Mouse (Mus musculus) layer of hippocampus, postnatal 14 days (tissue): ENCODE data around the gene Trip12. TPM values are rescaled to one million over a fixed set of nuclear protein-coding genes. Genes with fewer than 3 reads are reported as not detected.

Source experiments
- DNase-seq, 2 experiments: peaks; one replicate each; pipeline ENCODE4 v3.0.0; 2021 to 2022; ENCODE audit warnings: low spot score in 2 of 2, mixed read lengths in 1 of 2
- total RNA-seq, 2 experiments: library from RNA; stranded (reverse); gene quantifications; 2 replicates each; pipeline ENCODE4 v1.2.3; 2021

Gene Trip12
- total RNA-seq, 2 experiments from 2014 or later = 193 to 208 TPM

DNA sequence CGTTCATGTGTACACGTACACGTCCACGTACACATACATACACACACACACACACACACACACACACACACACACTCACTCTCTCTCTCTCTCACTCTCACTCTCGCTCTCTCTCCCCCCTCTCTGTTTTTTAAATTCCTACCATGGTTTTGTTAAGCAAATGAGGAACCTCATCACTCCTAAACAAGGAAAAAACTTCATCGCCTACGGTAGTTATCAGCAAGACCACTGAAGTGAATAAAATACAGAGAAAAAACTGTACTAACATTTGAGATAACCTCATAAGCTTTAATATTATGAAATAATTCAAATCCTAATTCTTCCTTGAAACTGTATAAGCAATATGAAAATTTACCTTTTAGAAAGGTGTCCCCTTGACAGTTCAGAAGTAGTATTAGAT, 45.0 kb downstream of the Trip12 start:
- DNase-seq = no peak

DNA sequence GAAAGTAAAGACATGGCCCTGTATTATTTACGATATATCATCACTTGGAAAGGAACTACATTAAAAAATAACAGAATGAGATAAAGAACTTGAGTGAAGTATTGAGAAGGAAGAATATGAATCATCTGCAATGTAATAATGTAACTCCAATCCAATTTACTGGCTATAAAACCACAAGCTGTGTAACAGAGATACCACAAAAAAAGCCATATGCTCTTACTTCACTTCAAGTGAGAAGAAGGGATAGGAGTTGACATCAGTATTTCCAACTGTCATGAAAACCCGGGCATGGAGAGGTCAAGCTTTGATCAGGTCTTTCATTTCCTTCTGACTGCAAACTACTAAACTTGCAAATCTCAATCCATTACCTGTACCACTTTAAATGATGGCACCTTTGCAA, 48.9 kb downstream of the Trip12 start:
- no peak for DNase-seq

DNA sequence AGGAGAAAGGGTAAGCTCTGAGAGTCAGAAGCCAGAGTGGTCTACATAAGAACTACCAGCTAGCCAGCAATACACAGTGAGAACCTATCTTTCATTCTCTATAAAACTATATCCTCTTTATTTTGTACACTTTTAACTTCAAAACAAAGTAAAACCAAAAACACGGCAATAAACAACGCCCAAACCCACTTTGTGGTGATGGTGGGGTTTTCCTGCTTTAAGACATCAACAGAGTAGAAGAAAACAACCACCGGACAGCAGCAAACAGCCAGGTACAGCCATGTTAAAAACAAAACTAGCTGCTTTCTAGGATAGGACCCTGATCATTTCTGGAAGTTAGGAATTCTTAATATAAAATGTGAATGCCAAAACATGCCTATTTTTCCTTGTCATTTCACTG, 59.7 kb downstream of the Trip12 start:
- no peak for DNase-seq

DNA sequence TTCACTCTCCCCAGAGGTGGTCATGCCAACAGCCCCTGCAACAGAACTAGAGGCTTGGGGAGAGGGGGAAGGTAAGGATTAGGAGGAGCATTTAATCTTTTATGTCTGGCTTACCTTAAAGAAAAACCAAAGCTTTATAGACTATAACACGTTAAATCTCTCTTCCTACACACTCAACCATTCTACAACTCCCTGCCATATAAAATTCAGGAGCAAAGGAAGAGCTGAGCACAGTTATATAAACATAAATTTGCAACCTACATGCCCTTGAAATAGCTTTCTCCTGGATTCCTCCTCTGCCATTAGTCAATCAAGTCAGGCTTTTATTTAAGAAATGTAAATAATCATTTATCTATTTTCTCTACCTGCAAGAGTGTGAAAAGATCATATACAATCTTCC, 62.9 kb downstream of the Trip12 start:
- no peak for DNase-seq

DNA sequence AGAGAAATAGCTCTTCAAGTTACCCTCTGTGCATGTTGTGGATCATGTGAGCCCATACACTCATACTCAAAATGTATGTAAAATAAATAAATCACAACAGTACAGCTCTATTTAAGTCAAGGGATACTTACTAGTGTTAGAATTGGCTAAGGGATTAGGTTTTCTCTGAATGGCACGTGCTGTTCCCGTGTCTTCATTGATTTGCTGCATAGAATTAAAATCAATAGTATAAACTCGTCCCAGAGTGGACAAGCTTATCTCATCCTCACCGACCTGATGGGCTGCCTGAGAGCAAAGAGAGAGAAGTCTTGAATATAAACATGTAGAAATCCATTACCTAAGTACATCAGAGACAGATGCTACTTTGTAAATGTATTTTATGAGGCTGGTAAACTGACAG, 81.5 kb downstream of the Trip12 start:
- no peak for DNase-seq

DNA sequence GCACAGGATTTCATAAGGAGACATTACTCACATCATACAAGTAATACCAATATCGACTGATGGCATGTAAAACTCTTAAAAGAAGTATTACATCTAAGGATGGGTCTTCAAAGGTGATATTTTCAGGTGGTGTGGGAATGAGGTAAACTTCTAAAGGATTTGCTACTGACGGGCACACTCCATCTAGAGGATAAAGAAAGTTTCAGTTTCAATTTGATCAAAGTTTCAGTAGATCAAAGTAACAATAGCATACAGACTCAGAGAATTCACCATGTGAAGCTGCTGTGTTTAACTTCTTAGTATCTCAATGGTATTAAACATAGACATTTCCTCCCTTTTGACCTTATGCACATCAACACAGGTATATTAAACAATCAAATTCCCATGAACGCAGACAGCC, 98.2 kb downstream of the Trip12 start:
- no peak for DNase-seq

DNA sequence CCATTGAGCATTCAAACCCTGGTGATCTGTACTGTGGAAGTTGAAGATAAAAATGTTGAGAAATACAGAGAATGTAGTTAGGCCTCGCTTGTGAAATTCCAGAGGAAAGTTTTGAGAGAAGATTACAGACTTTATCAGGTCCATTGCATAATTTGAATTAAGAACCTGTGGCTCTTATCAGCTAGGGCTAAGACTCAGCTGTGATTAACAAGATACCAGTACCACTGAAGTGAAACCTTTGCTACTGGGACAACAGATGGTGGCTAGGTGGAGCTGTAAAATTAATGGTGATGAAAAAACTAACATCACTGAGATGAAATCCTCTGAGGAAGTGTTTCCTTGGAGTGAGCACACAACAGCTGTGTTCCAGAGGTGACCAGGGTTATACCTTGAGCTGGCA, 100.2 kb downstream of the Trip12 start:
- DNase-seq = no peak

DNA sequence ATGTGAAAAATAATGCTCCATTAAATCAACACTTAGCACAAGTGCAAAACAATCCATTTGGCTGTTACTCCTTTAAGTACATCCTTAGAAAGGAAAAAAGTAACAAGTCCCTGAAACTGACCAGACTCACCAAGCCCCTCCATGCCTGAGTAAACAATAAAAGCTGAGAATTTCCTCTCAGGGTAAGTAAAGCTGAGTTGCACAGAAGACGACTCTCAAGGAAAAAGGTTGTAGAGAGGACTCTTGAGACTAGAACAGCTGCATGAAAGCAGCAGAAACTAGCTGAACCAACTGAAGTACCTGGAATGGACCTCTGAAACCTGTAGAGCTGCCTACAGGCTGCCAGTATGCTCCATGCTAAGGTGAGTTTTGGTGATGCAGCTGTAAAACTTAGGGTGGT, 103.2 kb downstream of the Trip12 start:
- DNase-seq = no peak

DNA sequence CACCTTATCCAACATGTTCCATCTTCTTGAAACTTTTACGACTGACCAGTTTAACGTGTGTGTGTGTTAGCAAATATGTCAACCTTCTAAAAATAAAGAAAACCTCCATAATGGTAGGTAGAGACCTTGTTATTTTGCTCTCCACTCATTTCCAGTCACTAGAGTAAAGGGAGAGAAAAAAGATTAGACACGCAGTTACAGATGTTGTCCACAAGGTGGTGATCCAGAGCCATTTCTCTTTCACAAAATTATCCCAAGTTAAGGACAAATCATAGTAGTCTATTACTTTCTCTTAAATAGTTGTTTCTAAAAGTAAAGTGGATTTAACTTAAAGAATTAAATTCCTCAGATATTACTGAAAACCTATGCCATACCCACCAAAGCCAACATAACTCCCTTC, 106.5 kb downstream of the Trip12 start:
- DNase-seq = no peak

DNA sequence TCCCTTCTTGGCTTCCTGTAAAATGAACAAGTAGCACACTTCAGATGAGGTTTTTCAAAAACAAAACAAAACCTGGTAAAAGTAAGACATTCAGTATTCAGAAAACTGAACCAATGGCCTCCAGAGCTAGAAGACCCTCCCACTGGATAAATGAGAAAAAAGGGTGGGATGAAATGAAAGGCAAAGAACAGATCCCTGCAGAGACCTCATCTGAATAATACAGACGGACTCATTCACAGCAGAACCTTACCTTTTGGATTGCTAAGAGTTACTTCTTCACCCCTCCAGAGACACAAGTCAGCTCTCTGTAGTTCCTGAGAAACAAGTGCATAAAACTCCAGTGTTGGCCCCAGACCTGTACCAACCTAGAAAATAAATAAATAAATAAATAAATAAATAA, 108.6 kb downstream of the Trip12 start:
- DNase-seq = no peak

DNA sequence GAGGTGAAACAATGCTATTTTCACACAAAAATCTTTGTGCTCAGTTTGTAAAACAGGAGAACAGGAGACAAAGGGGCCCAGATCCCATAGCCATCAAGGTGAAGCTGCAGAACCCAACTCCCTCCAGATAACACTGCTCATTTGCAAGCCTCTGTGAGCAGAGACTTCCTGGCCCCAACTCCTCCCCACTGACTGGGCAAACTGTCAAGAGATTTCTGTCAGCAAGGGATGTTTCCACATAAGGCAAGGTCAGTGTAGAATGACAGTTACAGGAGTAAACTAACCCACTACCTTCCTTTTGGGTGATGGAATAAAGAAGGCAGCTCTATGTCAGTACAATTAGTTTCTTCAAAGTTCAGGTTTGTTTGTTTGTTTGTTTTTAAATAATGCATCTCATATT, 117.5 kb downstream of the Trip12 start:
- no peak for DNase-seq

DNA sequence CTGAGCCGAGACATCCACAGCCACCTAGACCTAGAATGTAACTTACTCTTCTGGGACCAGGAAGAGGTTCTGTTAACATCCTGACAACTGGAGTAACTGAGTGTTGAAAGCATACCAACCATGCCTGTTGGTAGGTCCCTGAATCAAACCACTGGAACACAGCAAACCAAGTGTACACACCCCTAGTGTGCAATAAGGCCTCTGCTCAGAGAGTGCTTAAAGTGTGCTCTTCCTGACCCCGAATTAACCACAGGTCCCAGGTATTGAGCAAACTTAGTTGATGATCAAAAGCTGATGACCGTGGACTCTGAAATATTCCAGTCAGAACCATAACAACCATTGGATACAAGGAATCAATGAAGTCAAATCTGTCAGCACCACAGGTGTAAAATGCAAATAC, 117.9 kb downstream of the Trip12 start:
- DNase-seq = no peak

DNA sequence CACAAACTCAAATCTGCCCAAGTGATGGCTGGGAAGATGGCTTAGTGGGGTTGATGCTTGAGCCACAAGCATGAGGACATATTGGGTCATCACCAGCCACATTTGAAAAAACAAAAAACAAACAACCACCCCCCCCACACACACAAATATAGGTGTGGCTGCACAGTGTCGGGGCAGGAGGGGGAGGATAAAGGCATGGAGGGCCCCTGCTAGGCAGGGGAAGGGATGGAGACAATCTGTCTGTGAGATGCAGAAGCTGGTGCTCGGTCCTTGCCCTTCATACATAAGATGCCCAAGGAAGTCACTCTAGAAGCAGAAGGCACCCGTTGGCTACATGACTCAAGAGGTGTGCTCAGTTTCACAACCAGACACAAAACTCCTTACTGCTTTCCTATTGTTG, 118.4 kb downstream of the Trip12 start:
- DNase-seq = no peak

DNA sequence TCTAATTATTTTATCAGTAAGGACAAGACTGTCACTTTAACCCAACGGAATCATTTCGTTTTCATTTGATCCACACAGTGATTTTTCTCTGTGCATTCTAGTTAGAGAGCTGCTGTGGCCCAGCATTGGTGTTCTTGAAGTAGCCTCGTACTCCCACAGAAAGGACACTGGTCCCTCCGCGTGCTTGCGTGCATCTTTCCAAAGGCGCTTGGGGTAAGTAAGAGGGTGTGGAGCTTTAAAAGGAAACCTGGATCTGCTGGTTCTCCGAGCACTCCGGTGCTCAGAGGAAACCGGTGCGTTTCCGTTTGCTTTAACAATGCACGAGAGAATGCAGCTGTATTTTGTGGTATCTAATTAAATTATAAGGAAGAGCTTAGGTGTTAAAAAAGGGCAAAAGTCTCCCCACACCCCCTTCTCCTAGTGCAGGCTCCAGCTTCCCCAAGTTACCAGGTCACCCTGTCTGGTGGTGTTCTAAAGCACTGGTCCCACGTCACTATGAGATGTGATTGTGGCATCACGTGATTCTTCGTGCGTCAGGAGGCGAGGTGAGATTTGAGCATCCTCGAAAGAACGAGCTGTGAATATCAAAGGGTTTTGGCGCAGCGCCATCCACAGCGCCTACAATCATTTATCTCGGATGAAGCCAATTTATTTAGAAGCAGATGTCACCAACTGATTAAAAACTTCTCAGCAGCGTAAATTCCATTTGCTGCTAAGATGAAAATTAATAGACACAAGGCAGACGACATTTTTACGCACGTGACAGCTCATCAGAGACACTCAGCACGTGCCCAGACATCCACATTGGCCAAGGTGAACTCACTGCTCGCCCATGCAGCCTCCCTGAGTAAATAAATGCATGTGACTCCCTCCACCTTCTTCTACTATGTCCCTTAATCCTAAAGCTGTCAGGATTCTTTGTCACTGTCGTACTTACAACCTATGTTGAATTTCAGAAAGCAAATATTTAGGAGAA, 130.2 kb downstream of the Trip12 start:
- peak; percentile 73 to 85 for DNase-seq

DNA sequence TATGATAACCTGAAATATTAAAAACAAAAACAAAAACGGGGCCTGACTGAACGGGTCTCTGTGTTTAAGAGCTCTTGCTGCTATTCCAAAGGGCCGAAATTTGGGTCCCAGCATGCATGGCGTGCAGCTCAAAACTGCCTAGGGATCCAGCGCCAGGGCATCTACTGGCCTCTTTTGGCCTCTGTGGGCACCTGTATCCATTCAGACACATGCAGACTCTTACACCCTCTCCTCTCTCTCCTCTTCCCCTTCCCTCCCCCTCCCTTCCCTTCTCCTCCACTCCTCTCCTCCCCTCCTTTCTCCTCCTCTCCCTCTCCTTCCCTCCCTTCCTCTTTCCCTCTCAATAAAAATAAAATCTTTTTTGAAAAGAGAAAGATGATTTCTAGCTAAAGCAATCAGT, 130.9 kb downstream of the Trip12 start:
- DNase-seq = no peak

DNA sequence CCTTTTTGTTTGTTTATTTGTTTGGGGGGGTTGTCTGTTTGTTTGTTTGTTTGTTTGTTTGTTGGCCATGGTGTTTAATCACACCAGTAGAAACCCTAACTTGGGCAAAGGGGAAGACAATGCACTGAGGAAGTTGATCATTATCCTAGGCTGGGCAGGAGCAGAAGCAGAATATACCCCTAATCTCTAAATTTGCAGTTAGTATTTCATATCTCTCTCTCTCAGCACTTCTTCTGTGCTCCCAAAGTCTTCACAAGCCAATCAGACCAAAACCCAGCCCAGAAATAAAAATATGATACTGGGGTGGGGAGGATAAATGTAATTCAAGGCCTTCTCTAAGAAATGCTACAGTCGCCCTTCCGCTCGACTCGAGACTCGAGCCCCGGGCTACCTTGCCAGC, 140.1 kb downstream of the Trip12 start:
- no peak for DNase-seq

DNA sequence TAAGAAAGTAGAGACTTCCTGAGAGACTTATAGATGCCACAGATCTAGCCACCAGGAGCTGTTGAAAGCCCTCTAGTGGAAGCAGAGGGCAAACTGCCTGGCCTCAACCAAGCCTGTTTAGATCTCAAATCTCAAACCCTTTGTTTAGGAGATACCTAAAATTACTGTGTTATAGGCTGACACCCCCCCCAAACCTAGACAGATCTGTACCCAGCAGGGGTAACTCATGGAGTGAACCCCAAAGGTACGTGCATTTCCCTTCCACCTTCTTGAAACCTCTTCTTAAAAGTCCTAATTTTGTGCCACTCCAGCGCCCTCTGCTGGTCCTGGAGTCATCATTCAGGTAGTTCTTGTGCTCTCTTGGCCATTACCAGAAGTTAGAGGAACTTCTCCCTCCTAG, 143.2 kb downstream of the Trip12 start:
- DNase-seq = peak; percentile 82 to 88

DNA sequence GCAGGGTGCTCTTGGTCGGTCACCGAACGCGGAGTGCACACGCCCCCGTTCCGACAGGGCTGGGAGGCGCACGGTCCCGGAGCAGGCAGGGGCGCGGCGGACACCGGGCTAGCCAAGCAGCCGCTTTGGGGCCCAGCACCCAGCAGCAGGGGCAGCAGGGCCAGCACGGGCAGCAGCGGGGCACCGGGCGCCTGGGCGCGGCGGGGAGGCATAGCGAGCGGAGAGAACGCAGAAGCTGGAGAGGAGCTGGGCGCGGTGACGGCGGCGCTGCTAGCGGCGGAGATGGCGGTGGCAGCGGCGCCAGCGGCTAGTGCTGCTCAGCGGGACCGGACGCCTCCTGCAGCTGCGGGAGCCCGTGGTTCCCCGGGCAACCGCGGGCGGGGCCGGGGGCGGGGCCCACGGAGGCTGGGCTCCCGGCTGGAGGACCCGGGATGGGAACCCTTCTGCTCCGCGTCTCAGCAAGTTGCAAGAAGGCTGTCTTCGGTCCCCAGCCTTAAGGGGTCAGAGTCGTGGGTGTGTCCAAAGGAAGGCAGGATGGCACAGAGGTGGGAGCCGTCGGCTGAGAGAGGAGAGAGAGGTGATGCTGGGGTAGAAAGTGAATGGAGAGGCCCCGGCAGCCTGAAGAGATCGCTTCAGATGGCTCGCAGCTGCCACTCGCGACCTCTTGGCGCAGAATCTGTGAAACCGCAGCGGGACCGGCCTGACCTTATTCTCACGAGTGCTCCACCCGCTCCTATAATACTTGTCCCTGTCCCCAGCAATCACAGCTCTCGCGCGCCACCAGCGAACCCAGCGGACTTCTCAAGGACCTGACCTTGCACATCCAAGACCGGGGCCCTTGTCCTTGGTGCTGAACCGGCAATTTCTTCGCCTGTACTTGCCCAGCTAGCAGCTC, 144.6 kb downstream of the Trip12 start, which contains the start of gene Dner:
TSS of gene Dner (minus strand) at position 705 of the 895 bp plus-strand sequence.
- peak; percentile 65 to 71 for DNase-seq

DNA sequence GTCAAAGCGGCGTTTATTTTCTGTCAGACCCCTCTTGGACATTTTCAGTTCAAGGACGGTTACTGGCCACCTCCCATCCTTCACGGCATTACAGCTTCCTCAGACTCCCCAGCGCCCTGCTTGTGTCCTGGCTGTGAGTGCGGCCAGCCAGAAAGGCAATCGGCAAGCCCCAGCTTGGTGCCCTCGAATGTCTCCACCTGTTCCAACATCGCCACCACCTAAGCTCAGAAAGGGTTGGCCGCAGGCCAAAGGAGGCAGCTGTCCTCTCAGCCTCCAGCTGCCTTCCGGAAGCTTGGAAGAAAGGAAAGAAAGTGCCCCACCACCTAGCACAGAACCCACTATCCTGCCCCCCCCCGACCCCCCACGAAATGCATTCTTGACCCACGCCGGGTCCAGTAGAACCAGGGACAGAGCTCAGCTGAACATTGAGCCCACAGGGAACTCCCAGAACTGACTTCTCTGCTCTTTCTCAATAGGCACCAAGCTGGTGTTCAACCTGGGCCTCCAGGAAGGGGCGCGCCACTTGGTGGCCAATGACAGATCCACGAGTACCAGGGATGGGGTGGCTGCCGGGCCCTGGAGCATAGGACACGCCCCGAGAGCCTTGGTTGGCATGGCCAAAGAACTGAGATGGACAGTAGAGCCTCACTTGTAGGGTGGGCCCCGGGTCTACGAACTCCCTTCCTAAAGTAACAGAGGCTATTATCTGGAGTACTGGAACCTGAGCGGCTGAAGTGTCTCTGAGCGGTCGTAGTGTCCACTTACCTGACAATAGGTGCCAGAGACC, 145.4 kb downstream of the Trip12 start:
- peak; percentile 47 to 62 for DNase-seq

DNA sequence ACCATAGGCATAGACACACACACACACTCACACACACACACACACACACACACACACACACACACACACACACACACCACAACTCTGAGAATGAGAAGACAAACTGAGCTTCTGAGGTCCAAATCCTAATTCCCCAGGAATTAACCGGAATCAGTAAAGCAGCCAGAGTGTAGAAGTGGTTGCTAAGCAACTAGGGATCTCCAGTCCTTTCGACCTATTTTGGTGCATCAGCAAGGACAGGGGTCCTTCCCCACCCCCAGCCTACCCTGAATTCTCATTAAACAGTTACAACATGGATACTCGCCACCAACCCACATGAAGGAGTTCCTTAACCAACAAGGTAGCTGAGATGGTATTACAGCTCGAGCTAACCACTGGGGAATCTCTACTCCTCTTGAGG, 162.4 kb downstream of the Trip12 start:
- no peak for DNase-seq
